Mouse (Mus musculus) megakaryocyte, adult 5-6 weeks (primary cell): Measurements from ENCODE around the gene Defb25. TPM values are rescaled to one million over a fixed set of nuclear protein-coding genes. Genes with fewer than 3 reads are reported as not detected.
A peak's percentile ranks its signal among the peaks of the same experiment; 100 is the strongest.

Source experiments
- ATAC-seq: 2 replicates; pipeline ENCODE4 v1.8.0; 2016; ENCODE audit warnings: mild to moderate bottlenecking, inconsistent platforms; ENCODE audit not compliant: poor library complexity, severe bottlenecking
- total RNA-seq, 2 experiments: library from RNA; stranded (forward) in 1 of 2; stranded (reverse) in 1 of 2; fragments of 153-499, 151-499 nt in 1 of 2; fragments of 221-1000, 200-1000 nt in 1 of 2; gene quantifications; 2 replicates each; pipeline versions ENCODE4 v1.2.3 to v1.2.4; 2015 to 2017

The Defb25 gene
- total RNA-seq, 2 experiments from 2014 or later: not detected

DNA sequence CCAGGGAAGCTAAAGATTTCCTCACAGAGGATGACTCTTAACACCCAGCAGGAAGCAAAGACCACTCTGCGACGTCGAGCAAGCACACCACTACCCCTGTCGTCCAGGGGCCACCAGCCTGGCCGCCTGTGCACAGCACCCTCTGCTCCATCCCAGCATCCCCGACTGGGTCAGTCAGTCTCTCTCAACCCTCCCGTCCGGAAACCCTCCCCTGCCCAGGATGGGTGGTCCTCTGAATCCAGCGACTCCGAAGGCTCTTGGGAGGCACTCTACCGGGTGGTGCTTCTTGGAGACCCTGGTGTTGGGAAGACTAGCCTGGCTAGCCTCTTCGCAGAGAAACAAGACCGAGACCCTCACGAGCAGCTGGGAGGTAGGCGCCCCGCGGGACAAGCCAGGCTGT, 5.2 kb upstream of the Defb25 start:
- ATAC-seq: no peak

GRCm38 (mm10) chr2:152626774-152627591, 4.1 kb upstream of the Defb25 start, which contains the start of gene Rem1:
Gene Rem1 (plus strand): TSS chr2:152626951.
- peak; percentile 45; the same call in 1 of the 2 replicates for ATAC-seq

DNA sequence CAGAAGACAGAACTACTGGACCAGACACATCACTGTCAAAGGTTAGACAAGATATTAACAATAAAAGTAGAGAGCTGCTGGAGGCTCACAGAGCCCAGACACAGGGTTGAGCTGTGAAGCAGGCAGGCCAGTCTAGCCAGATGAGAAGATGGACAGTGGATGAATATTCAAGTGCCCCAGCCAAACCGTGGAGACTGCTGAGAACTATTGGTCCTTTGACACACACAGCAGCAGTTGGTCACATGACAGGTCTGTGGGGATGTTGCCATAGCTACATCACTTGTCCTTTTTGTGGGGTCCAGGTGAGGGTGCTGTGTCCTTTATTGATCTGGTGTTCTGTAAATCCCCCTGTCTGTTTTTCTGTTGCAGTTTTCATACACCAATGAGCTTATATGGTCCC, 2.4 kb upstream of the Defb25 start:
- no peak for ATAC-seq

- ATAC-seq: no peak
Observed at GRCm38 (mm10) chr2:152624566-152624965, 1.7 kb upstream of the Defb25 start.

GRCm38 (mm10) chr2:152622151-152622550, 702 bp downstream of the Defb25 start:
- no peak for ATAC-seq

DNA sequence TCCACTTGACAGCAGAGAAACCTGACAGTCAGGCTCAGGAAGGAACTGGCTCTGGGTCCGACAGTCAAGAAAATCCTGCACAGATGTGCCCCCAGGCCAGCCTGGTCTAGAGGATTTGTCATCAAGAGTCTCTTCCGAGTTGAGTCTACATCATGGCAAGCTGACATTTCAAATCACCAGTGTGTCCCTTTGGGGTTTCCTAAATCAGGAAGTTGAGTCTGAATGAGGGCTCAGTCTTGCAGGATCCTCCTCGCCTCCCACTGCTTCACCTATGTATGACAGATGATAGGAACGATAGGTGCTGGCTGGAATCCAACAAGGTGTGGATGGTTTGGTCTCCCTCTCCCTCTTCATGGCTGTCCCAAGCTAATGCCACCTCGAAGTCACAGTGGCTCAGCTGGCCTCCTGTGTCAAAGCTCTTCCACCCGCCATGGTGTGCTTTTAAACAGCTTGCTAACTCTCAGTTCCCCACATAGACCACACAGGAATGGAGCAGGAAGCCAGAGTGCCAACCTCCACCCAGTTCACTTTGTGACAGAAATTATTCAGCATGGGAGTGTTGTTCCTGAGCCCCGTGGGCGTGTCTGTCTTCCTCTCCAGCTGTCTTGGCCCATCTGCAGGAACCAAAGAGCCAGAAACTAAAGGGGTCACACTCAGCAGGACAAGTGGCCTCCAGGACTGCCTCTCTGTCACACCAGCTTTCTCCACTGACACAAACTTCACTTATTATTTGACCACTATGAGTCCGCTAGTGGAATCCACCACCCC, 2.3 kb downstream of the Defb25 start:
- ATAC-seq: peak; percentile 92

GRCm38 (mm10) chr2:152617374-152617773, 5.5 kb downstream of the Defb25 start:
- no peak for ATAC-seq

DNA sequence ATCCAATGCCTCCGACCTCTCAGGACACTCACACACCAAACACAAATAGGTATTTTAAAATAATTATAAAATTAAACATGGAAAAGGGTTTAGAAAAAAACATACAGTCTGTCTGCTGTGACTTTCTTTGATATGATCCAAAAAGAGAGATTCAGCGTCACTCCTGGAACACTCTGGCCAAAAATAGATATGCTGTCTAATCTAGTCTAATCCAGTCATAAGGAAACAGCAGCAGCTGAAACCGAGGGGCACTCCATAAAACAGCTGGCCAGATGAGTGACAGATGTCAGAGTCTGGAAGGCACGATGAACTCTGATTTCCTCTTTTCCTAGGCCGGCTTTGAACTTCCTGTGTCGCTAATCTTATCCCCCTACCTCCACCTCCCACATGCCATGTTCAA, 6.4 kb downstream of the Defb25 start:
- no peak for ATAC-seq

GRCm38 (mm10) chr2:152615563-152615962, 7.3 kb downstream of the Defb25 start:
- peak; percentile 86 for ATAC-seq

DNA sequence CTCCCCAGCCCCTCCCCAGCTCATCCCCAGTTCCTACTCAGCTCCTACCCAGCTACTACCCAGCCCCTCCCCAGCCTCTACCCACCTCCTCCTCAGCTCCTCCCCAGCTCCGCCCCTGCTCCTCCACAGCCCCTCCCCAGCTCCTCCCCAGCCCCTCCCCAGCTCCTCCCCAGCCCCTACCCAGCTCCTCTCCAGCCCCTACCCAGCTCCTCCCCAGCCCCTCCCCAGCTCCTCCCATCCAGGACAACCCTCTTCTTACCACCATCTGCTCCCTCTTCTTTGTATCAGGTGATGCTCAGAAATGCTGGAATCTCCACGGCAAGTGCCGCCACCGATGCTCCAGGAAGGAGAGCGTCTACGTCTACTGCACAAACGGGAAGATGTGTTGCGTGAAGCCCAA, 10.7 kb downstream of the Defb25 start:
- ATAC-seq: no peak

DNA sequence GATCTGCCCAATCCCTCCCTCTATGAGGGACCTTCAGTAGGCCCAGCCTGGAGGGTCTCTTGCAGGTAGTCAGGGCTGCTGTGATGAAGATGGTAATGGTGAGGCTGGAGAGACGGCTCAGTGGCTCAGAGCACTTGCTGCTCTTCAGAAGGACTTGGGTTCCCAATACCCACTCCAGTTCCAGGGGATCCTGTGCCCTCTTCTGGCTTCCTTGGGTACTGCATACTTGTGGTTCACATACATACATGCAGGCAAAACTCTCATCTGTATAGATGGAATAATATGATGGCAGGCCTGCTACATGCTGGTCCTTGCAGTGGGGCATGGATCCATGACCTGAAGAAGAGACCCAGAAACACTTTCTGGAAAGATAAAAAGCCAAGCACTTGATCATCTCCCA, 14.1 kb downstream of the Defb25 start:
- no peak for ATAC-seq

DNA sequence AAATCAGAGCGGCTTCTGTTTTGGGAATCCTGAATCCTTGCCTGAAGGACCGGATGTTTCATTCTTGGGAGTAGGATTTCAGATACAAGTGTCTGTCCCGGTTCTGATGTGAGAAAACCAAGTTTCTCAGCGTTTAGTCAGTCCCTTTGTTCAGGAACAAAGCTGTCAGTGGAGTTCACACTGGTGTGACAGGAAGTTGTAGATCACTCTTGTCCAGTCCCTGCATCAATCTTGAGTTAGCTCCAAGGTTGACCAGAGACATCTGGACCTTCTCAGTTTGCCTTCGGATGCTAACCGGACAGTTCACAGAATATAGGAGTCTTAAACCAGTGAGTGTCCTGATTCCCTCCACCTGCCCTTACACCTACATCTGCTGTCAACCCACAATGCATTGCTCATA, 15.1 kb downstream of the Defb25 start:
- no peak for ATAC-seq

GRCm38 (mm10) chr2:152604057-152604456, 18.8 kb downstream of the Defb25 start, which contains the start of gene Defb36:
Gene Defb36 (plus strand): TSS chr2:152604327.
- ATAC-seq: no peak

- ATAC-seq: peak; percentile 45; the same call in 1 of the 2 replicates
Observed at GRCm38 (mm10) chr2:152601275-152601960, 21.4 kb downstream of the Defb25 start.

- ATAC-seq: no peak
Observed at GRCm38 (mm10) chr2:152600076-152600475, 22.8 kb downstream of the Defb25 start.

- no peak for ATAC-seq
Observed at GRCm38 (mm10) chr2:152599299-152599698, 23.6 kb downstream of the Defb25 start, which contains the start of gene Defb45. Gene Defb45 (minus strand): TSS chr2:152599399.

GRCm38 (mm10) chr2:152589021-152589420, 33.8 kb downstream of the Defb25 start:
- ATAC-seq: no peak

GRCm38 (mm10) chr2:152588450-152588849, 34.4 kb downstream of the Defb25 start:
- no peak for ATAC-seq

DNA sequence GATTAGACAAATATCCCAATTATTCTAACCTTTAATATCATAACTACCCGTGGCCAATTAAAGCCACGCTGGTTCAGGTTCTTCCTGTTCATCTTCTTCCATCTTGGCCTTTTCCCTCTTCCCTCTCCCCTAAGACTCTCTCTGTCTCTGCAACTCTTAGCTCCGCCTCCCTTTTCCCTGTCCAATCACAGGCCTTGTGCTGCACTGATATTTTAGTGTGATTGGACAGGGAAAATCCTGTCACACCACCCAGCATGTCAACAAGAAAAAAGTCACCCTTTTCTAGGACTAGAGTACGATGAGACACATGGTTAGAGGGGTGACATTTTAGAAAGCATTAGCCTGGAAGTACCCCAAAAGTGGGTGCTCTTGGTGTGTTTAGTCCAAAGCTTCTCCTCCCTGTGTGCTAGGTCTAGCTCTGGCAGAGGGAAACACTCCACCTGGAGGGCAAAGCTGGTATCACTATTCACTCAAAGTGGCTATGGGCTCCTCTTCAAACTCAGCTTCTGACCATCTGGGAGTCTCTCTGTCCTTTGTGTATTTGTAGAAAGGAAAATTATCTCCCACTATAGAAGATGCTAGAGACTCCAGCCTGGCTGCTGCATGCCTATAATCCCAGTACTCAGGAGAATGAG, 35.8 kb downstream of the Defb25 start:
- ATAC-seq: no peak

- ATAC-seq: no peak
Observed at GRCm38 (mm10) chr2:152580612-152581011, 42.2 kb downstream of the Defb25 start.

DNA sequence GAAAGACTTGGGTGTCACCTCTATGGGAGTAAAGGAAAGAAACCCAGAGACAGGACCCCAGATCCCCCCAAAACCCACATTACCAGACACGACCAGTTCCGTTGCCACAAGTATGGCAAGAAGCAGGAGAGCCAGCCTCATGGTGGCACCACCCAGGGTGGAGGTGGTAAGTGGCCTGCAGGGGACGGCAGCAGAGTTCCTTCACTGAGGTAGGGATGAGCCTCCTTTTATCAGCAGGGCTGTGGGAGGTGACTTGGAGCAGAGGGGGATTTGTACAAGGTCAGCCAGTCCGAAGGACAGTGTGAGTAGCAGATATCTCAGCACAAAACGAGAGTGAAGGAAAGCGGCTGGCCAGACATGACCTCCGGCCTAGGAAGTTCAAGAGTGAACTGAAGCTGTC, 42.7 kb downstream of the Defb25 start, which contains the start of gene Defb19:
Defb19 (minus strand) TSS at position 206 of the 400 bp plus-strand sequence.
- ATAC-seq: no peak
